Mouse (Mus musculus): ENCODE measurements around the gene Uqcrh. TPM values are rescaled to one million over a fixed set of nuclear protein-coding genes. Genes with fewer than 3 reads are reported as not detected.

Gene Uqcrh
- polyA plus RNA-seq, 1 experiment from 2014 or later = 488 TPM

DNA sequence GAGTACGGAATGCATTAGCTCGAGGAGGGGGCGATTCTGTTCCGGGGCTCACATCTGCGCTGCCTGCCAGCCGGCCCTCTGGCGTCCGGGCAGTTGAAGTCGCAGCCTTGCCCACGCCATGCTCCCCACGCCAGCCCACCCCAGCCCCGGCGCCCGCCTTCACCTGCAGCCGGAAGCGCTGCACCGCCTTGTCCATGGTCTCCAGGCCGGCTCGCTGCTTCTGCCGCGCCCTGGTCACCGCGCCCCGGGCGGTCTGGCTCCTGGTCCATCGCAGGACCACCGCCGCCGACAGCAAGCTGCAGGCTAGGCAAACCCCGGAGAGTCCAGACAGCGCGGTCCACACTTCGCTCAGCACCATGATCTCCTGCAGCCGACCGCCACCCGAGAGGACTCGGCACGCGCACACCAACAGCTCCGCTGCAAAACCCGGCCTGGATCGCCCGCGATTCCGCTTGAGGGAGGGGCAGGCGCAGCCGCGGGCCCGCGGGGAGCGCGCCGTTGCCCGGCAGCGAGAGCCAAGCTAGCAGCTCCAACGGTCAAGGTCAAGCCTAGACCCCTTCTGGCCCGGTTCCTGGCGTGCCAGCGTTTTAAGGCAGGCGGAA lies 57.5 kb downstream of the Uqcrh start:
- Histone ChIP-seq H3K27ac (replicated peaks; ENCODE audit: low read depth, low read length) (no peak overlapping the region), H3K4me2 (ENCODE audit: low read depth, severe bottlenecking) (peak overlapping the region; percentile 99), H3K9me3 (ENCODE audit: control insufficient read depth, low read length) (peaks cover 3% of the 10 kb centered on the region; the same call in 1 of the 2 replicates), H3K9ac (ENCODE audit: low read length) (peak overlapping the region; percentile 52), H3K4me3 (ENCODE audit: low read depth, low read length) (peak overlapping the region; percentile 58), H3K27me3 (ENCODE audit: control insufficient read depth, insufficient read depth, low read length) (peaks cover 45% of the 10 kb centered on the region), H3K36me3 (ENCODE audit: control insufficient read depth, insufficient read depth, low read length) (no peaks in the 10 kb centered on the region), H3K4me1 (ENCODE audit: control insufficient read depth, insufficient read depth, low read length) (peaks cover 4% of the 10 kb centered on the region; the same call in 1 of the 2 replicates)
- peak; percentile 69 for ATAC-seq (ENCODE audit: insufficient number of reproducible peaks, low FRiP score, low TSS enrichment, low read depth)
- DNase-seq (ENCODE audit: low spot score) = peak; percentile 82
- WGBS = under 1% methylated on average over 60 of the region's 60 CpGs

Other genes with a start within 250 kb of the Uqcrh start
- 5.8 and 6.0 TPM in 2 replicates for gene Mob3c, start 247.0 kb downstream of the Uqcrh start, polyA plus RNA-seq (2014; fragmentation: Nextera tagmentation; extraction: Ambion mirVana)
- gene Mknk1, start 235.9 kb downstream of the Uqcrh start, polyA plus RNA-seq (2014; fragmentation: Nextera tagmentation; extraction: Ambion mirVana) = 23.2 and 26.1 TPM in 2 replicates
- gene Kncn, start 190.7 kb downstream of the Uqcrh start, polyA plus RNA-seq (2014; fragmentation: Nextera tagmentation; extraction: Ambion mirVana) = 0.27 TPM in 1 of 2 replicates, not detected in the other
- 0.27 and 0.44 TPM in 2 replicates for gene 6430628N08Rik, start 184.4 kb downstream of the Uqcrh start, polyA plus RNA-seq (2014; fragmentation: Nextera tagmentation; extraction: Ambion mirVana)
- 0.14 and 0.27 TPM in 2 replicates for gene Dmbx1, start 135.1 kb downstream of the Uqcrh start, polyA plus RNA-seq (2014; fragmentation: Nextera tagmentation; extraction: Ambion mirVana)
- 0.35 and 0.55 TPM in 2 replicates for gene Faah, start 57.1 kb downstream of the Uqcrh start, polyA plus RNA-seq (2014; fragmentation: Nextera tagmentation; extraction: Ambion mirVana)
- gene Nsun4, start 21.2 kb downstream of the Uqcrh start, polyA plus RNA-seq (2014; fragmentation: Nextera tagmentation; extraction: Ambion mirVana) = 16.9 and 20.0 TPM in 2 replicates
- 81.4 and 81.6 TPM in 2 replicates for gene Lrrc41, start 198 bp upstream of the Uqcrh start, polyA plus RNA-seq (2014; fragmentation: Nextera tagmentation; extraction: Ambion mirVana)
- gene Rad54l, start 48.6 kb upstream of the Uqcrh start, polyA plus RNA-seq (2014; fragmentation: Nextera tagmentation; extraction: Ambion mirVana) = 66.0 and 69.8 TPM in 2 replicates
- gene Pomgnt1, start 48.8 kb upstream of the Uqcrh start, polyA plus RNA-seq (2014; fragmentation: Nextera tagmentation; extraction: Ambion mirVana) = 57.0 and 62.4 TPM in 2 replicates
- 2.0 and 2.4 TPM in 2 replicates for gene Lurap1, start 76.3 kb upstream of the Uqcrh start, polyA plus RNA-seq (2014; fragmentation: Nextera tagmentation; extraction: Ambion mirVana)
- gene Tspan1, start 92.5 kb upstream of the Uqcrh start, polyA plus RNA-seq (2014; fragmentation: Nextera tagmentation; extraction: Ambion mirVana) = 0.17 TPM in 1 of 2 replicates, not detected in the other
- not detected in 2 replicates for gene 1700042G07Rik, start 98.3 kb upstream of the Uqcrh start, polyA plus RNA-seq (2014; fragmentation: Nextera tagmentation; extraction: Ambion mirVana)
- not detected in 2 replicates for gene Gm49337, start 98.3 kb upstream of the Uqcrh start, polyA plus RNA-seq (2014; fragmentation: Nextera tagmentation; extraction: Ambion mirVana)
- 43.5 and 46.2 TPM in 2 replicates for gene Pik3r3, start 146.5 kb upstream of the Uqcrh start, polyA plus RNA-seq (2014; fragmentation: Nextera tagmentation; extraction: Ambion mirVana)

All from limb, embryonic 11.5 days (tissue).